Comparison of ENCODE assay signal across 30 mouse cellular contexts in genomic region chr19:58600381-58600780, GRCm38 (mm10). TPM values are rescaled to one million over a fixed set of nuclear protein-coding genes. Genes with fewer than 3 reads are reported as not detected.
DNase-seq lines count a peak whose midpoint lies in the region; ATAC-seq and TF ChIP-seq lines count a peak whose summit lies in the region.
"Had no signal": no experiment of that assay in that cellular context is flagged by ENCODE, and none has a peak within 500 bp of the region (broad histone marks: within the 10 kb centered on the region; RNA-seq: fewer than 3 reads in every experiment).

No protein-coding gene starts in this region.

- peak; percentile 44 for DNase-seq in heart, adult 11 months
- no peak for DNase-seq in heart, postnatal 10 days
- DNase-seq in limb, embryonic 14.5 days (ENCODE audit: low spot score) = peak; percentile 40
- no peak for DNase-seq in urinary bladder, postnatal 14 days (ENCODE audit: low spot score)
- DNase-seq in layer of hippocampus, postnatal 25 days (ENCODE audit: extremely low spot score in 1 of 2, low spot score in 1 of 2) = no peak
- DNase-seq: adrenal gland, adult 2 months; adrenal gland, postnatal 14 days; B cell, adult 2 months; cerebellum, adult 11-12 months; cerebellum, adult 8-10 months; cerebellum, postnatal 14 days; gastrocnemius, postnatal 10 days; gastrocnemius, postnatal 36 days; heart, postnatal 36 days; kidney, adult 11 months had no signal

- H3K9me3 ChIP-seq in embryonic facial prominence, embryonic 13.5 days = peaks cover 10% of the 10 kb centered on the region; the same call in 1 of the 2 replicates
- no peaks in the 10 kb centered on the region for H3K9me3 ChIP-seq in limb, embryonic 14.5 days (ENCODE audit: control insufficient read depth, low read length)
- H3K9me3 ChIP-seq: forebrain, embryonic 13.5 days; hindbrain, embryonic 13.5 days had no signal

- no peak for ATAC-seq in embryonic facial prominence, embryonic 13.5 days (ENCODE audit: insufficient number of reproducible peaks, insufficient read depth, low FRiP score, low TSS enrichment, low read depth)
- no peak for ATAC-seq in limb, embryonic 14.5 days (ENCODE audit: low FRiP score, low read depth)
- ATAC-seq: forebrain, embryonic 13.5 days; forebrain, embryonic 16.5 days; hindbrain, embryonic 16.5 days; intestine, embryonic 15.5 days; Patski had no signal

- 26% methylated on average over 5 of the region's 5 CpGs for WGBS in embryonic facial prominence, embryonic 13.5 days
- 49% methylated on average over 5 of the region's 5 CpGs for WGBS in limb, embryonic 14.5 days

- no peak overlapping the region for H3K4me2 ChIP-seq in embryonic facial prominence, embryonic 13.5 days
- no peak overlapping the region for H3K4me2 ChIP-seq in limb, embryonic 14.5 days (replicated peaks; ENCODE audit: low read depth, low read length, severe bottlenecking)
- H3K4me2 ChIP-seq: forebrain, embryonic 13.5 days; heart, embryonic 11.5 days; hindbrain, embryonic 13.5 days; intestine, embryonic 15.5 days had no signal

- no peak for TF ChIP-seq POLR2A in limb, embryonic 14.5 days (IDR thresholded peaks at IDR 0.05; ENCODE audit: borderline replicate concordance, extremely low read depth, insufficient read depth, insufficient read length)

- intact Hi-C loops in heart, postnatal 10 days (cut with DNase I) = no loop called here

- H3K27me3 ChIP-seq in embryonic facial prominence, embryonic 13.5 days = no peaks in the 10 kb centered on the region
- no peaks in the 10 kb centered on the region for H3K27me3 ChIP-seq in limb, embryonic 14.5 days (ENCODE audit: control insufficient read depth, insufficient read depth, low read length)
- H3K27me3 ChIP-seq: CH12.LX; forebrain, embryonic 13.5 days; hindbrain, embryonic 13.5 days; intestine, embryonic 15.5 days had no signal

- peak overlapping the region; percentile 68 for H3K27ac ChIP-seq in embryonic facial prominence, embryonic 13.5 days
- no peak overlapping the region for H3K27ac ChIP-seq in limb, embryonic 14.5 days (replicated peaks; ENCODE audit: low read depth, low read length)
- H3K27ac ChIP-seq: forebrain, embryonic 10.5 days; forebrain, embryonic 13.5 days; hindbrain, embryonic 10.5 days; hindbrain, embryonic 13.5 days; intestine, embryonic 15.5 days had no signal

- H3K36me3 ChIP-seq in embryonic facial prominence, embryonic 13.5 days = no peaks in the 10 kb centered on the region
- H3K36me3 ChIP-seq in limb, embryonic 14.5 days (ENCODE audit: control insufficient read depth, insufficient read depth, low read length) = no peaks in the 10 kb centered on the region
- H3K36me3 ChIP-seq: forebrain, embryonic 10.5 days; G1E; hindbrain, embryonic 10.5 days; hindbrain, embryonic 13.5 days; intestine, embryonic 15.5 days had no signal

- H3K4me1 ChIP-seq in embryonic facial prominence, embryonic 13.5 days = peaks cover 10% of the 10 kb centered on the region
- H3K4me1 ChIP-seq in limb, embryonic 14.5 days (ENCODE audit: control insufficient read depth, insufficient read depth, low read length) = no peaks in the 10 kb centered on the region
- H3K4me1 ChIP-seq: forebrain, embryonic 10.5 days; forebrain, embryonic 13.5 days; hindbrain, embryonic 10.5 days; hindbrain, embryonic 13.5 days; intestine, embryonic 15.5 days had no signal

- H3K9ac ChIP-seq in embryonic facial prominence, embryonic 13.5 days = no peak overlapping the region
- H3K9ac ChIP-seq in limb, embryonic 14.5 days (ENCODE audit: low read depth, low read length, severe bottlenecking) = no peak overlapping the region
- H3K9ac ChIP-seq: forebrain, embryonic 13.5 days; hindbrain, embryonic 13.5 days; intestine, embryonic 15.5 days had no signal

- no peak overlapping the region for H3K4me3 ChIP-seq in embryonic facial prominence, embryonic 13.5 days
- H3K4me3 ChIP-seq in limb, embryonic 14.5 days (replicated peaks; ENCODE audit: low read length) = no peak overlapping the region
- H3K4me3 ChIP-seq: forebrain, embryonic 10.5 days; forebrain, embryonic 13.5 days; hindbrain, embryonic 10.5 days; hindbrain, embryonic 13.5 days; intestine, embryonic 15.5 days had no signal

RNA-seq across cellular contexts. Expression of gene Pnlip, which starts 51.9 kb away (rescaled TPM):
- not detected for total RNA-seq in heart, postnatal 10 days (2021)
- not detected in 2 replicates for polyA plus RNA-seq in embryonic facial prominence, embryonic 13.5 days (2015; fragmentation: Nextera tagmentation; extraction: Ambion mirVana)
- polyA plus RNA-seq in limb, embryonic 14.5 days (2012; rRNA removed) = 0.14 TPM in 1 of 2 replicates, not detected in the other
- not detected in 2 replicates for polyA plus RNA-seq in limb, embryonic 14.5 days (2014; fragmentation: Nextera tagmentation; extraction: Ambion mirVana)
- total RNA-seq in layer of hippocampus, postnatal 25 days (2021) = 1 to 10 TPM in 1 of 2 experiments, under 1 TPM in 1; 0.98 to 1.4 TPM
- total RNA-seq: adrenal gland, postnatal 14 days; gastrocnemius, postnatal 10 days; gastrocnemius, postnatal 36 days; granulocyte monocyte progenitor cell, adult 5-6 weeks; heart, adult 8-10 months; heart, postnatal 36 days had no signal
- polyA plus RNA-seq: forebrain, embryonic 10.5 days; forebrain, embryonic 13.5 days; G1E; heart, embryonic 11.5 days; heart, embryonic 14.5 days; Patski had no signal

Comparison
In these comparisons a context has a peak if more than half of its experiments do, and no peak if none do; other contexts are left out.
1. DNase-seq: peak in heart, adult 11 months (single experiment) and limb, embryonic 14.5 days (single experiment); none in heart, postnatal 10 days (0 of 2), urinary bladder, postnatal 14 days (single experiment) and layer of hippocampus, postnatal 25 days (0 of 2).